ENCODE assay signal across 8 mouse cellular contexts in genomic region chr1:91209785-91210184, GRCm38 (mm10). TPM values are rescaled to one million over a fixed set of nuclear protein-coding genes. Genes with fewer than 3 reads are reported as not detected.
DNase-seq lines count a peak whose midpoint lies in the region; ATAC-seq and TF ChIP-seq lines count a peak whose summit lies in the region.

No protein-coding gene starts in this region.

- TF ChIP-seq POLR2A in lung, adult 2 months (IDR thresholded peaks at IDR 0.05; ENCODE audit: borderline replicate concordance, extremely low read depth, low read depth, low read length), result no peak

- 63% methylated on average over 6 of the region's 6 CpGs for WGBS in lung, adult 2 months
- 86% methylated on average over 6 of the region's 6 CpGs for WGBS in liver, embryonic 11.5 days

- H3K4me3 ChIP-seq in lung, adult 2 months (replicated peaks; ENCODE audit: extremely low read depth, low read depth, low read length), result no peak overlapping the region
- H3K4me3 ChIP-seq in liver, embryonic 11.5 days (ENCODE audit: low read depth, low read length), result no peak overlapping the region

- no peak overlapping the region for H3K9ac ChIP-seq in liver, embryonic 11.5 days (ENCODE audit: low read depth, low read length)

- TF ChIP-seq CTCF in lung, adult 2 months (IDR thresholded peaks at IDR 0.05; ENCODE audit: insufficient read depth, low read length), result no peak

- no peaks in the 10 kb centered on the region for H3K36me3 ChIP-seq in liver, embryonic 11.5 days (ENCODE audit: control insufficient read depth, insufficient read depth, low read length)

- DNase-seq in lung, postnatal 10 days, result peak; percentile 50
- no peak for DNase-seq in lung, adult 2 months
- DNase-seq in cerebellum, postnatal 36 days, result peak; percentile 46 to 55
- peak; percentile 75 to 82 for DNase-seq in heart, adult 9 months (ENCODE audit: low spot score in 2 of 2)
- peak; percentile 86 to 91 for DNase-seq in left cerebral cortex, adult 18-20 months (ENCODE audit: low spot score in 2 of 2)
- DNase-seq in right cerebral cortex, postnatal 10 days (ENCODE audit: low spot score in 2 of 2), result peak; percentile 95 to 96
- DNase-seq in liver, embryonic 11.5 days (ENCODE audit: low spot score), result no peak

- H3K4me1 ChIP-seq in lung, adult 2 months (ENCODE audit: control insufficient read depth, insufficient read depth, low read length), result 0 out of 2 replicates have a peak, but pooled peaks cover 3% of the 10 kb centered on the region
- H3K4me1 ChIP-seq in liver, embryonic 11.5 days (replicated peaks; ENCODE audit: control insufficient read depth, insufficient read depth, low read length), result no peaks in the 10 kb centered on the region

- no peaks in the 10 kb centered on the region for H3K9me3 ChIP-seq in liver, embryonic 11.5 days (ENCODE audit: control insufficient read depth, low read length)

- no peak overlapping the region for H3K27ac ChIP-seq in liver, embryonic 11.5 days (ENCODE audit: low read depth, low read length)

- ATAC-seq in liver, embryonic 11.5 days (replicated peaks; ENCODE audit: low FRiP score), result no peak
- no peak for ATAC-seq in activated CD4-positive, CD25-positive, alpha-beta regulatory T cell, adult 4 months

- H3K27me3 ChIP-seq in liver, embryonic 11.5 days (replicated peaks; ENCODE audit: control insufficient read depth, insufficient read depth, low read length), result 0 out of 2 replicates have a peak, but pooled peaks cover 3% of the 10 kb centered on the region

- H3K4me2 ChIP-seq in liver, embryonic 11.5 days, result no peak overlapping the region

RNA-seq across cellular contexts. Expression of gene Ramp1, which starts 30.2 kb away (rescaled TPM):
- polyA plus RNA-seq in lung, adult 2 months (2012; rRNA removed), result 35.7 and 37.7 TPM in 2 replicates
- total RNA-seq in left cerebral cortex, adult 18-20 months (2021), result 10 to 100 TPM; 51.6 to 52.7 TPM
- 3.5 and 4.0 TPM in 2 replicates for polyA plus RNA-seq in liver, embryonic 11.5 days (2014; fragmentation: Nextera tagmentation; extraction: Ambion mirVana)
- 10 to 100 TPM; 25.3 to 30.0 TPM for polyA plus RNA-seq in activated CD4-positive, CD25-positive, alpha-beta regulatory T cell, adult 4 months (2017; shearing (Covaris generic))

RNA-seq across cellular contexts. Expression of gene Ube2f, which starts 40.3 kb away (rescaled TPM):
- polyA plus RNA-seq in lung, adult 2 months (2012; rRNA removed), result 21.7 and 29.8 TPM in 2 replicates
- 10 to 100 TPM; 57.6 to 57.9 TPM for total RNA-seq in left cerebral cortex, adult 18-20 months (2021)
- polyA plus RNA-seq in liver, embryonic 11.5 days (2014; fragmentation: Nextera tagmentation; extraction: Ambion mirVana), result 78.5 and 81.4 TPM in 2 replicates
- polyA plus RNA-seq in activated CD4-positive, CD25-positive, alpha-beta regulatory T cell, adult 4 months (2017; shearing (Covaris generic)), result 10 to 100 TPM; 74.4 to 95.6 TPM

Comparison
In these comparisons a context has a peak if more than half of its experiments do, and no peak if none do; other contexts are left out.
1. DNase-seq: peak in lung, postnatal 10 days (single experiment), cerebellum, postnatal 36 days (2 of 2), heart, adult 9 months (2 of 2), left cerebral cortex, adult 18-20 months (2 of 2) and right cerebral cortex, postnatal 10 days (2 of 2); none in lung, adult 2 months (single experiment) and liver, embryonic 11.5 days (single experiment).